Mouse (Mus musculus) hindbrain, embryonic 10.5 days (tissue): Measurements from ENCODE around the gene 2410137M14Rik. TPM values are rescaled to one million over a fixed set of nuclear protein-coding genes. Genes with fewer than 3 reads are reported as not detected.

ENCODE experiments used
- DNase-seq: peaks from one replicate; pipeline ENCODE4 v3.0.0-alpha.2; 2017; ENCODE audit warnings: low spot score
- H3K27ac ChIP-seq: fragments of 300-500 bp; sonication (generic); 2 replicates; pipeline ENCODE4 v1.5.1; 2016; ENCODE audit warnings: mild to moderate bottlenecking, moderate library complexity
- H3K27me3 ChIP-seq: fragments of 300-500 bp; sonication (generic); 2 replicates; pipeline ENCODE4 v1.6.1; 2016; ENCODE audit warnings: mild to moderate bottlenecking; ENCODE audit not compliant: poor library complexity, insufficient read depth, severe bottlenecking
- H3K36me3 ChIP-seq: fragments of 300-500 bp; sonication (generic); 2 replicates; pipeline ENCODE4 v1.6.1; 2016; ENCODE audit warnings: mild to moderate bottlenecking, moderate library complexity
- H3K4me1 ChIP-seq: fragments of 300-500 bp; sonication (generic); replicated peaks from 2 replicates; pipeline ENCODE4 v1.6.1; 2016; ENCODE audit warnings: mild to moderate bottlenecking
- H3K4me3 ChIP-seq: fragments of 300-500 bp; sonication (generic); 2 replicates; pipeline ENCODE4 v1.5.1; 2016; ENCODE audit warnings: mild to moderate bottlenecking, moderate library complexity
- H3K9me3 ChIP-seq: fragments of 300-500 bp; sonication (generic); 2 replicates; pipeline ENCODE4 v1.6.1; 2016; ENCODE audit warnings: mild to moderate bottlenecking, moderate library complexity
- WGBS: fragments of 180-500 bp; shearing (Covaris S2); methylation state at CpG from one replicate; pipeline ENCODE4 v1.1.7; 2016; 5-methylcytosine and 5-hydroxymethylcytosine counted together
- polyA plus RNA-seq: library from polyadenylated mRNA; unstranded; fragments of >200 nt; fragmentation: Nextera tagmentation; extraction: Ambion mirVana; gene quantifications from 2 replicates; pipeline ENCODE4 v1.2.1, GENCODE M21; 2016

The 2410137M14Rik gene
- polyA plus RNA-seq, 1 experiment from 2014 or later: not detected

DNA sequence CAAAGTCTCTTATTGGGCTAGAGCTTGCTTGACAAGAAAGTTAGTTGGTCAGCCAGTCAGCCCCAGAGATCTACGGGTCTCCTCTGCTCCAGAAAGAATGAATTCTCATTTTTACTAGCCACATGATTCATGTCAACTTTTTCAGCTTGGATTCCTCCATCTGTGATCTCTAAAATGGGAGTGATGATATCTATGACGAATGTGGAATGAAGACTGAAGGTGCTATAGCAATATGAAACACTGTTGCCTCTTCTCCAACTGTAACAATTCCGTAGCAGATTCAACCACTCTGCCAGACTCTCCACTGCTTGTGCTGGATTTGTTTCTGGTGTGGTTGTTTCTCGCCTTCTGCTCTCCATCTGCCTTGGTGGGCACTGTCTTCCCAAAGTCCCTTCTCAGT lies 49.9 kb downstream of the 2410137M14Rik start:
- Histone ChIP-seq H3K27me3 (no peaks in the 10 kb centered on the region), H3K9me3 (no peaks in the 10 kb centered on the region), H3K4me1 (0 out of 2 replicates have a peak, but pooled peaks cover 2% of the 10 kb centered on the region), H3K4me3 (no peak overlapping the region), H3K36me3 (no peaks in the 10 kb centered on the region), H3K27ac (no peak overlapping the region)
- 86% methylated on average over 4 of the region's 4 CpGs for WGBS
- DNase-seq: no peak

- no peak overlapping the region for H3K4me3 ChIP-seq
- H3K4me1 ChIP-seq: 0 out of 2 replicates have a peak, but pooled peaks cover 2% of the 10 kb centered on the region
- WGBS: 81% methylated on average over 6 of the region's 6 CpGs
- no peaks in the 10 kb centered on the region for H3K27me3 ChIP-seq
- H3K27ac ChIP-seq: no peak overlapping the region
- no peaks in the 10 kb centered on the region for H3K36me3 ChIP-seq
- no peak for DNase-seq
- H3K9me3 ChIP-seq: no peaks in the 10 kb centered on the region
These were observed 50.8 kb downstream of the 2410137M14Rik start for GRCm38 (mm10) chr17:36930233-36930632.

GRCm38 (mm10) chr17:36929236-36929932 lies 51.7 kb downstream of the 2410137M14Rik start:
- Histone ChIP-seq H3K9me3 (no peaks in the 10 kb centered on the region), H3K4me1 (0 out of 2 replicates have a peak, but pooled peaks cover 2% of the 10 kb centered on the region), H3K27ac (no peak overlapping the region), H3K4me3 (no peak overlapping the region), H3K36me3 (no peaks in the 10 kb centered on the region), H3K27me3 (no peaks in the 10 kb centered on the region)
- no peak for DNase-seq
- 81% methylated on average over 12 of the region's 12 CpGs for WGBS

Other genes with a start within 250 kb of the 2410137M14Rik start
- not detected in 2 replicates for gene H2-M10.5, start 208.3 kb downstream of the 2410137M14Rik start, polyA plus RNA-seq
- gene H2-M10.6, start 169.1 kb downstream of the 2410137M14Rik start, polyA plus RNA-seq: not detected in 2 replicates
- gene Trim26, start 144.1 kb downstream of the 2410137M14Rik start, polyA plus RNA-seq: 47.2 and 48.2 TPM in 2 replicates
- 0.14 and 0.36 TPM in 2 replicates for gene Trim15, start 114.0 kb downstream of the 2410137M14Rik start, polyA plus RNA-seq
- 6.7 and 7.3 TPM in 2 replicates for gene Trim10, start 111.7 kb downstream of the 2410137M14Rik start, polyA plus RNA-seq
- not detected in 2 replicates for gene Trim40, start 91.1 kb downstream of the 2410137M14Rik start, polyA plus RNA-seq
- not detected in 2 replicates for gene Trim31, start 83.1 kb downstream of the 2410137M14Rik start, polyA plus RNA-seq
- gene Rnf39, start 38.3 kb downstream of the 2410137M14Rik start, polyA plus RNA-seq: 1.2 and 1.5 TPM in 2 replicates
- gene Ppp1r11, start 29.5 kb downstream of the 2410137M14Rik start, polyA plus RNA-seq: 162 and 178 TPM in 2 replicates
- 91.6 and 95.3 TPM in 2 replicates for gene Znrd1, start 22.7 kb downstream of the 2410137M14Rik start, polyA plus RNA-seq
- 8.6 and 9.6 TPM in 2 replicates for gene Znrd1as, start 22.6 kb downstream of the 2410137M14Rik start, polyA plus RNA-seq
- 0.68 and 1.1 TPM in 2 replicates for gene H2-M5, start 8.3 kb upstream of the 2410137M14Rik start, polyA plus RNA-seq
- gene Zfp57, start 19.9 kb upstream of the 2410137M14Rik start, polyA plus RNA-seq: 79.9 and 96.9 TPM in 2 replicates
- 0.19 and 0.34 TPM in 2 replicates for gene Mog, start 42.2 kb upstream of the 2410137M14Rik start, polyA plus RNA-seq
- 10.8 and 17.0 TPM in 2 replicates for gene Gabbr1, start 64.7 kb upstream of the 2410137M14Rik start, polyA plus RNA-seq
- gene Olfr90, start 107.3 kb upstream of the 2410137M14Rik start, polyA plus RNA-seq: 0.08 TPM in 1 of 2 replicates, not detected in the other
- not detected in 2 replicates for gene Olfr91, start 117.0 kb upstream of the 2410137M14Rik start, polyA plus RNA-seq
- not detected in 2 replicates for gene Olfr92, start 138.9 kb upstream of the 2410137M14Rik start, polyA plus RNA-seq
- not detected in 2 replicates for gene Olfr93, start 180.3 kb upstream of the 2410137M14Rik start, polyA plus RNA-seq
- not detected in 2 replicates for gene Ubd, start 212.7 kb upstream of the 2410137M14Rik start, polyA plus RNA-seq
- not detected in 2 replicates for gene Olfr94, start 219.8 kb upstream of the 2410137M14Rik start, polyA plus RNA-seq
- gene Olfr95, start 231.9 kb upstream of the 2410137M14Rik start, polyA plus RNA-seq: not detected in 2 replicates
- gene Olfr96, start 238.9 kb upstream of the 2410137M14Rik start, polyA plus RNA-seq: not detected in 2 replicates